Mouse (Mus musculus): ENCODE data around the gene Stard13.

The Stard13 gene

GRCm38 (mm10) chr5:151180176-151180785 lies 53.4 kb downstream of the Stard13 start:
- DNase-seq, result no peak

DNA sequence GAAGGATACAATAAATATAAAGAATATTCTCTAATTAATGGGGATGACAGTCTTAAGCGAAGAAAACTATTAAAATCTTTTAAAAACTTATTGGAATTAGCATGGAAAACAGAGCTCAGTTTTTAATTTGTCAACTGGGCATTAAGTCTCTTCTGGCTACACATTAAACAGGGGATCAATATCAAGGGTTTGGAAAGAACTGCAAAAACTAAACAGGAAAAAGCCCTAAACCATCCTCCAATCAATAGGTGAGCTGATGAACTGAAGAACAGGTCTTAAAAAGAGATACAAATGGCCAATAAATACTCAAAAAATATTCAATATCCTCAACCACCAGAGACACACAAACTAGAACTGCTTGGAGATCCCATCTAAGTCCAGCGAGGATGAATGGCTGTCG lies 56.5 kb downstream of the Stard13 start:
- no peak for DNase-seq

DNA sequence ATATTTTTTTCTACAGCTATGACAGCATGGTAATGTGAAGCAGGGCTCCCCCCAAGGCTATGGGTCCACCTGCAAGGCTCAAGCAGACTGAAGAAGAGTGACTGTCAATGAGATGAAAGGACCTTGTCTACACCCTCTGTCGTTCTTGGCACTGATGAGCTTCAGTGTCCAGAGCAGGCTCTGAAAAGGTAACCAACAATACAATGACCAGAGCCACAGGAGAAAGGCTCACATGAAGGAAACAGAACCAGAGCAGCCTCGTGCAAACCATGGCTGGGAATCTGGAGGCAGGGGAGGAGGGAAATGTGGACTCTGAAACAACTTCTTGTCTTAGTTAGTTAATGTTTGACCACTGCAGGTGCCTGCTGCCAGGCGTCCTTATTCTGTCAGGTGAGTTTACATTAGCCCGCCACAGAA lies 57.7 kb downstream of the Stard13 start:
- DNase-seq, result no peak

- DNase-seq, result no peak
These were observed 58.9 kb downstream of the Stard13 start for GRCm38 (mm10) chr5:151174485-151175460.

DNA sequence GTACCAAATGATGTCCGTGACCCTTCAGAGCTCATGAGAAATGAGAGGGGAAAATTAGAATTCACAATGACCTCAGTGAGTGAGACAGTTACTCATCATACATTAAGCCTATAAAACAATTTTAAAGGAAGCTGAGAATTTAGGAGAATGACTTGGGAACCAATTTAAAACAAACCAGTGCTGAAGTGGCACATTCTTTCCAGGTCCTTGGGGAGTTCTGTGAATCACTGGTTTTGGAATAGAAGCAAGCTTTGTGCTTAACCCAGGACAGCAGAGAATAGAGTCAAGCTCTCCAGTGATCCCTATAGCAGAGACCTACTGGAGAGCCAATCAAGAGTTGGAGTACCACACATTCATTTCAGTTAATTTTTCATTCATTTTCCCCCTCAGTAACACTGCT lies 59.9 kb downstream of the Stard13 start:
- DNase-seq, result no peak

- no peak for DNase-seq
These were observed 63.4 kb downstream of the Stard13 start for GRCm38 (mm10) chr5:151170168-151170750.

GRCm38 (mm10) chr5:151168191-151168590 lies 65.4 kb downstream of the Stard13 start:
- no peak for DNase-seq

DNA sequence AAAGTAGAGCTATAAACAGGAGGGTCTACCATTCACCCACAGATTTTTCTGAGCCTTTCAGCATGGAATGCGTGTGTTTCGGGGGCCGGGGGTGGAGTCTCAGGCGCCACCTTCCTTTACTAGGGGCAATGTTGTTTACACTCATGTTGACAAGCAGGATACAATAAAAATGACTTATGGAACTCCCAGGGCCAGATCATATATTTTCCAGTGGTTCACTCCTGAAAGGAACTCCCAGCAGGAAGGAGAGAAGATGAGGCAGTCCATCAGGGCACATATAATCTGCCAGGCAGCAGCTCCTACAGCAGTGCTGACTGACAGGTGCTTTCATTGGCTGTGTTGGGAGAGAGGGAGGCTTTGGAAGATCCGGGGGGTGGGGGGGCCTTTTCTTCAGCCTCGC lies 66.0 kb downstream of the Stard13 start:
- no peak for DNase-seq

DNA sequence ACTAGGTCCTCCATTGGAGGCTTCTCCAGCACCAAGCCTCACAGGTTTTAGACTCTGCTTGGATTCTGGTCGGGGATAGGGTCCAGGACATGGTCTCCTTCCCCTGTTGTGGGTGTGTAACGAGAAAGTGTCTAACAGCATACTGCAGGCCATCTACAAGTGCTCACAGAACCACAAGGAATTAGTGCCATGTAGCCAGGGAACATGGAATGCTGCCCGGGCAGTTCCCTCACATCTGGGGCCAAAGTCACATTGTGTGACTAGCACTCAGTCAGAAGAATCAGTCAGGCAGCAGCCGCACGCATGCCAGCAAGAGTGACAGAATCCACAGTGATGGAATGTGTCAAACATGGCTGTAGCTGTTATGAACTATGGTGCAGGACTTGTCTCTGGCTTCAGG lies 67.4 kb downstream of the Stard13 start:
- DNase-seq, result peak; percentile 8

GRCm38 (mm10) chr5:151165381-151166016 lies 68.1 kb downstream of the Stard13 start:
- DNase-seq, result no peak

DNA sequence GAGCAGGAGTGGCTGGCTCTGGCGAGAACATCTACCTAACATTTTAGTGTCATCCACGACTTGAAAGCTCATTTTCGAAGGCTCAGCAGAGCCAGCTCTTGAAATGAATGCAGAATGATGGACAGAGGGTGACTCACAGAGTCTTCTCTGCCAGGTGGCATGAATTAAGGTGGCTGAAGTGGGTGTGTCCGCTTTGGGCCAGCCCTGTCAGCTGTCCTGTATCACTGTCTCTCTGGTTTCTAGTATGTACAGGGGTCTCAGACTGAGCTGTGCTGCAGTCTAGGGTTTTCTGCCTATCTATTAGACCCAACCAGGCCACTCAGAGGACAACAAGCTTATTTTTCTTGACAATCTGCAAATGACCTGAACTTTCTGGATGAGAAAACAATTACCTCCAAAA lies 68.8 kb downstream of the Stard13 start:
- no peak for DNase-seq

DNA sequence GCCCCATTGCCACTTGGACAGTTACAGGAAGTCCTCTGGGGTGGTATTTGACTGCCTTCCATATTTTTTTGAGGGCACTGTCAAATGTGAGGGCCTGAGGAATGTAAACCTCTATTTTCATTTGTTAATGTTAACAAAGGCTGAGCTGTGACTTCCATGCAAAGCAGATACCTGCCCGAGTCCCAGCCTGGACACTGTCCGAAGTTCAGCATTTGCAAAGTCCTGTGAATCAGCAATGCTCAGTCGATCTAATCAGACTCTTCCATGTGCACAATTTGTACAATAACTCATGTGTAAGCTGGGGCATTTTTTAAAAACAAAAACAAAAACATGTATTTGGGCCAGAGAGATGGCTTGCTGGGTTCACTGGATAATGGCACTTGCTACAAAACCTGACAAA lies 71.0 kb downstream of the Stard13 start:
- no peak for DNase-seq

DNA sequence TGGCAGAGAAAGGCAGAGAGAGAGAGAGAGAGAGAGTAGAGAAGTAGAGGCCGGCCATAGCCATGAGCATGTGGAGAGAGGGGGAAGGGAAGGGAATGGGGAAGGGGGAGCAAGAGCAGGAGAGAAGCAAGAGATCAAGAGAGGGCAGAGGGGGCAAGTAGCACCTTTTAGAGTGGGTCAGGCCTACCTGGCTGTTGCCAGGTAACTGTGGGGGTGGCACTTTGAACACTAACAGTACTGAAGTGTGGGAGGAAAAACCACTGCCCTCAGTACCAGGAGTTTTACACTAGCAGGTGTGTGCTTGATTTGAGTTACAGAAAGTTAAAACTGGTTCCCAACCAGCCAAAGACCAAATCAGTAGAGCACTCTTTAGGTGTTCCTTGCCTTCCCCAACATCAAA lies 78.4 kb downstream of the Stard13 start:
- no peak for DNase-seq

DNA sequence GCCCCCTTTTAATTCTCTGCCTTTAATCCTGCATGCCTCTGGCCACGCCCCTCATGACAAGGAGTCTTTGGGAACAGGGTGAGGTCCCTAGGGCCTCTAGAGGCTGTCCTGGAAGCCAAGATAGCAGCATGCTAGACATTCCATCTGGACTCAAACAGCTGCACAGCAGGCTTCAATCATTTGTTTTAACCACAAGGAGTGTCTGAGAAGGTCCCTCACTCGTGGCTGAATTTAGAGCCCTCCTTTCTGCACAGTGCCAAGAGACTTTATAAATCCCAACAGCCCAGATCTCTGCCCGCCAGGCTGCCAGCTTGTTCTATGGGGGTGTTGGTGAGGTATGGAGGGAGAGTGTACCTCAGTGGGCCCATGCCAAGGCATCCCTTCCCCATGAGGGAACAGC lies 78.9 kb downstream of the Stard13 start:
- DNase-seq, result no peak

DNA sequence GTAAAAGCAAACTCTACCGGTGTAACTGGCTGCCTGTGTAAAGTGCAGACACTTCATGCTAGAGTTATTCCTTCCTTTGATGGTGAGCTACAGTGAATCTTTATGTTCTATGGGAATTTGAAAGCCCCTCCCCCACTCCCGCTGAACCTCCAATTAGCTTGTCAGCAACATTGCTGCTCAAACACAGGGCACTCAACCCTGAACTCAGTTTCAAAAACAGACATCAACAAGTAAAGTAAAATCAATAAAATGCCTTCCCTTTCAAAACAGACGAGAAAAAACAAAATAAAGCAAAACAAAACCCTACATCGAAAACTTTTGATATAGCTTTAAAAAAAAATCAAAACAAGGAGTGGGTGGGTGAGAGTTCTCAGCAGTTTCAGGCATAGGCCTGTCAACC lies 79.6 kb downstream of the Stard13 start:
- no peak for DNase-seq

- no peak for DNase-seq
These were observed 82.1 kb downstream of the Stard13 start for GRCm38 (mm10) chr5:151151549-151151948.

DNA sequence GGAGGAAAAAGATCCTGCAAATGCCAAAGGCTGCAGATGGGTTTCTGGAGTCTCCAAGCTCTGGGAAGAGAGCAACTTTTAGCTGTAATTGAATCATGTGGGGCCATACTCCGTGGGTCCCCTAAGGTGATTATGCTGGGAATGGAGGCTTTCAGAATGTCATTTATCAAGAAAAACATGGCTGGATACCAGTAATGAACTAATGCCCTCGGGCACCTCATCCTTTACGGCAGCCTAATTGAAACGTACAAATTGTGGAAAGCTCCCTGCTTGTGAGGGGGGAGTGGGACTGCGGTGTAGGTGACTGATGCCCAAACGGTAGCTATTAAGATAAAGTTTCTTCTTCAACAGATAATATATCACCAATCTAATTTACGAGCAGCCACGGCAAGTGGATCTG lies 84.1 kb downstream of the Stard13 start:
- DNase-seq, result no peak

GRCm38 (mm10) chr5:151148079-151148478 lies 85.6 kb downstream of the Stard13 start:
- no peak for DNase-seq

DNA sequence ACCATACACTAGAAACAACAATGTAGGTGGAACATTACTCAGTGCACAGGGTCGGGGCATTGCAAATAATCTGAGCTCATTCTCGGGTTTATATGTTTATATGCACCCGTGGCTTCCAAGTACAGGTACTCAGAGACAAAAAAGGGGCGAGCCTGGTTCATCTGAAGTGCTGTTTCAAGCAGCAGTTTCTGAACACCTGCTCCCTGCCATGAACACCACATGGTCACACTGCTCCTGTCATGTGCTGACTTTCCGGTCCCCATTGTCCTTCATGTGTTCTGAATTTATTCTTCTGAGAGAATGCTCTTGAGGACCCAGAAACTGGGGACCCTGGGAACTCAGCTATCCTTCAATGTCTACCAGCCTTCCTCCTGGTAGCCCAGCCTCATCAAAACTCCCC lies 87.8 kb downstream of the Stard13 start:
- no peak for DNase-seq

DNA sequence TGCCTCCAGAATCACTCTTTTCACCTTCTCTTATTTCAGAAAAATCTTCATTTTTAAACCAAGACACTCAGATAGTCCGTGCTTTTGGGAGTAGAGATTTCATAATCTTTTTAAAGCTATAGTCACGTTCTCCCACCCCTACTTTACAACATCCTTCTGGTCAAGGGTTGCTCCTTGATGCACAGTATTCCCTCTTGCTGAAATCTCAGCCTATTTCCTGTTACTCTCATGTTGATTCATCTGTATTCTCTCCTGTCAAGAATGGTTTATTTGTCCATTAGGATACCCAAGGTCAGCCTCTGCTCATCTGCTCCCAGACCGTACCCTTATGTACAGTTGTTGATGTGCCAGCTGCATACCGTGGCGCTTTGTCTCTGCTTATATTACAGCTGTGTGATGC lies 89.7 kb downstream of the Stard13 start:
- DNase-seq, result no peak

DNA sequence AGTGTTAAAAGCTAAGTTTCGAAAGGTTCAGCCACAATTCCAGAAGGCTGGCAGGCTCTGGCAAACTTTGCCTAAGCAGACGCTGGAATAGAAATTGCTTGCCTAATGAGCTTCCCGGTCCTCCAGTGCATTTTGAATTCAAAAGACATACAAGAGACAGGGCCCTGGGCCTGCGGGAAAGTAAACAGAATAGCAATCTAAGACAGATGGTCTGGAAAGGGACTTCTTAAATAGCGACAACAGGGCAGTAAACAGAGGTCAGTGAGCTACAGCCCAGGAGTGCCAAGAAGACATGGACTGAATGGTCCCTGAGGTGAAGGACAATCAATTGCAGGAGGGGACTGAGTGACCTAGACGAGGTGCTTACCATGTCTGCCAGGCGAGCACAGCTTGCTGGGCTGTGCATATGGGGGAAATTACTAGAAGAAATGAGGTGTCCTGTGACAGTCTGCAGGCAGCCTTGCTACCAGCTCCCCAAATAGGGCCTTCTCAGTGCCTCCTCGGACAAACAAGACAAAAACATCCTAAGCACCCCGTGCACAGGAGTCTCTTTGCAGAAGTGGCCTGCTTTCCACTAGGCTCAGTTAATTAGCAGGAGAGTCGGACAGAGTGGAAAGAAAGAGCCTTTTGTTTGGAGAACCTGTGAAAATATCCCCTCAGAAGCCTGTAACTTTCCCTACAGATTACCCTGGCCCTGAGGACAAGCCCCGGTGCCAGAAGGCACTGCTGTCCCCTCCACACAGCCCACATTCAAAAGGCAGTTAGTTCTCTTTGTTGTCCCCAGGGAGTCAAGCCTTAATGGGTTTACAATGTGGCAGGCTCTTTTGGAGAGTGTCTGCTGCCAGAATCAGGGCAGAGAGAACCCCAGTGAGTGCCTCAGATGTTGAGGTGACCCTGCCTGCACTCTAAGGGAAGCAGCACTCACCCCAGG lies 90.7 kb downstream of the Stard13 start:
- peak; percentile 3 for DNase-seq

- DNase-seq, result no peak
These were observed 91.4 kb downstream of the Stard13 start for GRCm38 (mm10) chr5:151142241-151142640.
